Mouse (Mus musculus) spleen, postnatal 36 days (tissue): ENCODE data around the gene Ptchd4.

Experiments
- DNase-seq, 2 experiments: peaks; one replicate each; pipeline ENCODE4 v3.0.0; 2022; ENCODE audit warnings: low spot score in 2 of 2, mixed read lengths in 1 of 2

Ptchd4 gene

DNA sequence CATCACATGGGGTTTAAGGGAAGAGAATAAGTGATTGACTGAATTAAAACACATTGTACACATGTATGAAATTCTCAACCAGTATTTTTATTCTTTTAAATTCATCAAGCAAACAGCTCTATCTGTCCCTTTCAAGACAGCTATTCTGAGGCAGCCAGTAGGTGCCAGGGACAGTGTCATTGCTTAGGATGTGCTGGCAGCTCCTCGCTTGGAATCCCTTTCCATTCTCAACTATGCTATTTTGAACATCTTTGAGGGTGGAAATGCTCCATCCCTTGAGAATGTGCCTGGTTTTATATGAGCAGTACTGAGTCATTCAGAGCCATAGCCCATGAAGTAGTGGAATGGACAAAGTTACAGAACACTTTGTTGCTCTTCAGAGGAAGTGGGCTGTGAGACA is 112.2 kb downstream of the Ptchd4 start:
- DNase-seq: no peak

DNA sequence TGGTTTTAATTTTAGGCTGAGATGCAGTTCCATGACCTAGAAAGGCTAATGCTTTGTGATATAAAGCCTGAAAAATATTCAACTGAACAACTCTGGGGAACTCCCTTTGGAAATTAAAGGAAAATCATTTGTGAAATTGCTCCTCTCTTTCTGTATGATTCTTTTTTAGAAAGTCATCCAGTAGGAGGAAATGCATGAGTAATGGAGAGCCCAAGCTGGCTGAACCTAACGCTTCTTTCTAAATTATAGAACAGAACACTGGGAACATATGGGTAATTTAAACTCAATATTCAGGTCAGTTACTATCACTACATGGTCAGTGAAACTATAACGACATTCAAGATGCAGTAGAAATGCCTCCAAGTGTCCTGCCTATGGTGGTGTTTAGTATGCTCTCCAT is 114.6 kb downstream of the Ptchd4 start:
- DNase-seq: no peak

DNA sequence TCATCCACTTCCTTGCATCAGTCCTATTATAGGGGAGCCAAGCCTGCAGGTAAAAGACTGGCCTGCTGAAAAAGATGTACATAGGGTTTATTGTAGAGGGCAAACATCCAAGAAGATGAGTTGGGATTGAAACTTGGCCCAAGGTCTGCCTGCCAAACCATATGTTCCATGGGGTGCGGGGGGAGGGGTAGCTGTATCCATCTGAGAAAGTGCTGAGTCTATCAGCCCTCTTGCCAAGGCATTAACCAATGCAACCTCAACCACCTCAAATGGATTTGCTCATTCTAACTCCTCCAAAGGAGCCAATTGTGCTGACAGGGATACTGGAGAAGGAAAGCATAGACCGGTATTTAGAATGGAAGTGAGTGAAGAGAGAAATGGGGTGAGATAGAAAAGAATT is 136.5 kb downstream of the Ptchd4 start:
- DNase-seq: no peak

DNA sequence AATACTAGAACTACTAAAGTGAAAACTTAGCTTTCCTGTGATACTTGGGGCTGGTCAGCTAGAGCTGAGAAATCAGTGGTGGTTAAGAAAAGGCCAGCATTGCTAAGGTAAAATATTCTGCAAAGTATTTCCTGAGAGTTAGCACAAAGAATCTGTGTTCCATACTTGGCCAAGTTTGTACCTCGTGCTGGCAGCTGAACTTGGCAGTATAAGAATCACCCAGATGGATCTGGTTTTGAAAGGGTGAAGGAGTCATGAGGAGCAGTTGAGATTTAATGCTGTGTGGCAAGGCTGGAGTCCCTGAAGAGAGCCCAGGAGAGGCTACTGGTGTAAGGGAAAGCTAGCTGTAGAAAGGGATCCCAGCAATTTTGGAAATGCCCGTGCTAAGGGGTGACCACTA is 140.7 kb downstream of the Ptchd4 start:
- DNase-seq: no peak

DNA sequence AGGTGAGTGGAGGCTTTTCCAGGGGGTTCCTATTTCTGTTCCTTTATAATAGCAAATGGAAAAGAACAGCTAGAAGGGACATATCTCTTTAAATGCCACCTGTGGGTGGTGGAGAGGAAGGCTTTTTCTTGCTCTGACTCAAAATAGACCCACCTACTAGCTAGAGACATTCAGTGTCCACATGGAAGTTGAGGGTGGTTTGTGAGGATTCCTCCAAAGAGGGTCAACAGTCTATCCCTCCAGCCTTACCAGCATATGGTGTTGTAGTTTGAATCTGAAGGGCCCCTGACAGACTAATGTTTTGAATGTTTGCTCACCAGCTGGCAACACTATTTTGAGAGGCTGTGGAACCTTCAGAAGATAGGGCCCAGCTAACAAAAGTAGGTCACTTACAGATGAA is 147.0 kb downstream of the Ptchd4 start:
- no peak for DNase-seq

DNA sequence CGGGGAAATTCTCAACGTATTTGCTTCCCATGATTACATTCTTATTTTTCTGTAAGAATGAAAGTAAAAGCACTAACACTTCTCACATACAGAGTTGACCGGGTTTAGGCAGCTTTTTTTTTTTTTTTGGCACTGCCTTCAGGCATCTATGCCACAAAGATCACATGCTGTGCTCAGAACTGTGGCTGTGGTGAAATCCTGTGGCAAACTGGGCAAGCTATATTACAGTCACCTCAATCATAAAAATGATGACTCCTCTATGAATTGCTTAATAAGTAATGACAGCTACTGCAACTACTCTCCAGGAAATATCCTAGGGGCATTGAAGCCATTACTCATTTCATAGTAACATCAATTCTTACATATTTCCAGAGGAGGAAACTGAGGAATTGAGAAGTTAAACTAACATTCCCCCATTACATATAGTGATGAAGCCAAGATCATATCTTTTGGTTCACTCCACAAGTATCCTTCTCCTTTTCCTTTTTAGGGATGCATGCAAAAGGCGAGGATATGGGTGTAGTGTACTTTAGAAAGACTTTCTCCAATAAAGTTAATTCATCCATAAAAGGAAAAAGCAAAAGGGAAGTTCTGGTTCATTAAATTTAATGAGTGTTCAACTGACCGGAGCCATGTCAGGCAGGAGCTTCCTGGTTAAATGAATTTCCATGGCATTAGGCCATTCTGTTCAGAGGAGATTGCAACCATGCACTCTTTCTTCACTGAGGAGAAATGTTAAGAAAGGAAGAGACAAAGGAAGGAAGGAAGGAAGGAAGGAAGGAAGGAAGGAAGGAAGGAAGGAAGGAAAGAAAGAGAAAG is 164.6 kb downstream of the Ptchd4 start:
- no peak for DNase-seq

DNA sequence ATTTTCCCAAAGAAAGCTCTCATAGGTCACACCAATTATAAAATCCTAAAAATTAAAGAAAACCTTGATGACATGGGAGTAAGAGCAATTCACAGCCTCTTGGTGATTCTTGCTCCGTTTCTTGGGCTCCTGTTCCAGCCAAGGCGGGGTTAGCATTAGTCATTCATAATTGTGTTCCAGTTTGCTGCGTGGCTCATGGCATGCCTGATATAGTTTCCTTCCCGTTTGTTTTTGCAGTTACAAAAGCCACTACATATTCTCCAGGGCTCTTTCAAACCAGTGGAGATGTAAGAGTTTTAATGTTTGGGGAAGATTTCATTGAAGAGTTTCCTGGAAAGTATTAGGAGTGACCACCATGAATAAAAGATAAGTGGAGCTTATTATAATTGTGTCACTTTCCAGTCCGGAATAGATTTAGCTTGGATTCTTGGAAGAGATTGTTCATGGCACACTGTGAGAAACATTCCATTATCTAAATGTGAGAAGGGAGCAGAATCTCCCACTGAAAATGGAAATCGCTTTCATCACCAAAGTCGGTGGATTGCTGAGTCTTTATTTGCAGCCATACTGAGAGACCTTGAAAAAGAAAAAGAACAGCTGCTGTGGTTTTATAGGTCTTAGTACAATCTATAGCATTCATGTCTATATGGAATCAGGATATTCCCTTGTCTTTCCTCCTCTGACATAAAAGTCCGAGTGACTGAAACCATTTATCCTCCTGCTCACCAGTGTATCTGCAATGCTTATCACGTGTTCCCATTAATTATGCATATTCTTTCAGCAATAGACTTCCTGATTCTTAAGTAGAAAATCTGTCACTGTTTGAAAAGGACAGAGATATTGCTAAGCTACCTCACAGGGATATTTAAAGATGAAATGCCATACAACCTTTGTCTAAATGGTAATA is 193.9 kb downstream of the Ptchd4 start:
- no peak for DNase-seq

DNA sequence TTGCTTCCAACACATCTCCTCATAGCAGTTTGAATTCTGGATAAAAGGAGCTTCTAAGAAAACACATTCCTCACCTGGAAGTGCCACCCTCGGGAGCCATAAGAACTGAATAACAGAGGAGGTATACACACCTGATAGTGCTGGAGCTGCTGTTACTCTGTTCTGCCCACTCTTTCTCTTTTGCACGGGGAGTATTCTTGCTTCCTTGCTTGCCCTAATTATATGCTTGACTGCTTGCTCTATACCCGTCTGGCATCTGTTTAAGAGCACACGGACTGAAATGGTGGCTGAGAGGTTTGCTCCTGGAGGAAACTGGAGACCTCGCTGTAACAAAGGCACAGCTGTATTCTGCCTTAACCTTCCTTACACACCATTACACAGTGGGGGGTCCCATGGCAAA is 214.4 kb downstream of the Ptchd4 start:
- DNase-seq: no peak

DNA sequence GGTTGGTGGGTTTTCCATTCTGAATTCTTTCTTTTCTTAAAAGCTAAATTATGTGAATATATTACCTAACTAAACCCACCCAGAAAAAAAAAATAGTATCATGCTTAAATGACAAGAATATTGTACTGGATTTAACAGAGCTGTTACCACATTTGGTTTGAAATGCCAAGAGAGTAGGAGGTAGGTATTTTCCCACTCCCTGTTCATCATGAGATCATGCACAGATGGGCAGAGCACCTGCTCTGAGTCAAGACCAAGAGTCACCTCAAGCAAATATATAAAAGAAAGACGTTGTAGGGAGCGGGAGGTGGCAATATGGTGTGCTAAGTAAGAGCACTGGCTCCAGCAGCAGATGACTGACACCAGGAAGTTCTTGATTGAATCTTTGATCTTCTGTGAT is 233.8 kb downstream of the Ptchd4 start:
- no peak for DNase-seq
